Mouse (Mus musculus): Measurements from ENCODE around the gene Fktn.

DNA sequence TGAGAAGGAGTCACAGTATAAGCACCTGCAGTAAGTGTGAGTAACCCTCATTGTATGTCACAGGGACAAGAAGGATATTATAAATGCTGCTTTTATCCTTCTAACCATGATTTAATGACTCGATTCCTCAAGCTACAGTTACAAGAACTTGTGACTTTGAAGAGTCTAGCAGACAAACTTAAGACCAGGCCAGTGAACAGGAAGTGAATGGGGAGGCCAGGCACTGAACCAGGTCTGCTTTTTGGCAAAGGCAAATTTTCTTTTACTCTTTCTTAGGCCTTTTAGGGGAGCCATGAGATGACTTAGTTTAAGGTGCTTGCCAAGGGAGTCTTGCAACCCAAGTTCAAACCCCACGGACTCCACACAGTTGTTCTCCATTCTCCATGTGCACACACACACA lies 81.9 kb downstream of the Fktn start:
- no peak for TF ChIP-seq CTCF (IDR thresholded peaks at IDR 0.05)
- no peak for TF ChIP-seq EP300 (IDR thresholded peaks at IDR 0.05; ENCODE audit: insufficient read depth, low read depth, low read length)
